Mouse (Mus musculus) frontal cortex, postnatal 14 days (tissue): Measurements from ENCODE around the gene Alx3.
A peak's percentile ranks its signal among the peaks of the same experiment; 100 is the strongest.
"Not testable (repeated sequence)": the region's sequence is repeated elsewhere in the genome, so short reads cannot be mapped to it uniquely, and the experiment has no call there.

Experiments
- DNase-seq, 2 experiments: peaks; one replicate each; pipeline ENCODE4 v3.0.0; 2022; ENCODE audit warnings: low spot score in 2 of 2

Gene Alx3

GRCm38 (mm10) chr3:107622537-107622936, 27.7 kb downstream of the Alx3 start:
- DNase-seq: peak in 1 of 2 experiments; percentile 3

- DNase-seq: peak; percentile 1 to 2
Measured at GRCm38 (mm10) chr3:107624424-107624823, 29.6 kb downstream of the Alx3 start.

GRCm38 (mm10) chr3:107625536-107625935, 30.7 kb downstream of the Alx3 start:
- DNase-seq: peak; percentile 1 to 2

GRCm38 (mm10) chr3:107626751-107627150, 31.9 kb downstream of the Alx3 start:
- DNase-seq: peak; percentile 1 to 2

- peak in 1 of 2 experiments; percentile 1 for DNase-seq
Measured at GRCm38 (mm10) chr3:107627641-107628040, 32.8 kb downstream of the Alx3 start.

- DNase-seq: peak in 1 of 2 experiments; percentile 10
Measured at GRCm38 (mm10) chr3:107628551-107628950, 33.7 kb downstream of the Alx3 start.

GRCm38 (mm10) chr3:107629411-107629810, 34.6 kb downstream of the Alx3 start:
- peak in 1 of 2 experiments; percentile 0 for DNase-seq

GRCm38 (mm10) chr3:107630682-107631522, 36.1 kb downstream of the Alx3 start, which contains the start of gene Gm10961:
TSS of gene Gm10961 (plus strand) at chr3:107631322.
- peak; percentile 25 to 31 for DNase-seq

- DNase-seq: peak; percentile 90 to 91
Measured at GRCm38 (mm10) chr3:107631523-107631958, 36.7 kb downstream of the Alx3 start, which contains the start of gene Strip1. TSS of gene Strip1 (minus strand) at chr3:107631694.

GRCm38 (mm10) chr3:107632786-107633185, 38.0 kb downstream of the Alx3 start:
- DNase-seq: no peak

GRCm38 (mm10) chr3:107633906-107634305, 39.1 kb downstream of the Alx3 start:
- no peak for DNase-seq

- peak in 1 of 2 experiments; percentile 0 for DNase-seq
Measured at GRCm38 (mm10) chr3:107635836-107636235, 41.0 kb downstream of the Alx3 start.

GRCm38 (mm10) chr3:107636236-107636635, 41.4 kb downstream of the Alx3 start:
- no peak for DNase-seq

- no peak for DNase-seq
Measured at GRCm38 (mm10) chr3:107637606-107638172, 42.9 kb downstream of the Alx3 start.

- DNase-seq: no peak
Measured at GRCm38 (mm10) chr3:107646947-107647346, 52.1 kb downstream of the Alx3 start.

- DNase-seq: not testable (repeated sequence)
Measured at GRCm38 (mm10) chr3:107650276-107650675, 55.4 kb downstream of the Alx3 start.

GRCm38 (mm10) chr3:107652968-107653367, 58.1 kb downstream of the Alx3 start:
- DNase-seq: no peak

- DNase-seq: no peak
Measured at GRCm38 (mm10) chr3:107654861-107655260, 60.0 kb downstream of the Alx3 start.
